Mouse (Mus musculus): ENCODE measurements around the gene Galnt18. TPM values are rescaled to one million over a fixed set of nuclear protein-coding genes. Genes with fewer than 3 reads are reported as not detected.

Galnt18 gene
- polyA plus RNA-seq, 1 experiment = 28.7 TPM

- DNase-seq (ENCODE audit: extremely low spot score in 1 of 2, low spot score in 1 of 2) = no peak
Observed at GRCm38 (mm10) chr7:111492242-111492949, 287.4 kb downstream of the Galnt18 start.

GRCm38 (mm10) chr7:111491566-111491965, 288.2 kb downstream of the Galnt18 start:
- no peak for DNase-seq (ENCODE audit: extremely low spot score in 1 of 2, low spot score in 1 of 2)

GRCm38 (mm10) chr7:111486811-111487333, 292.9 kb downstream of the Galnt18 start:
- no peak for DNase-seq (ENCODE audit: extremely low spot score in 1 of 2, low spot score in 1 of 2)

- DNase-seq (ENCODE audit: extremely low spot score in 1 of 2, low spot score in 1 of 2) = no peak
Observed at GRCm38 (mm10) chr7:111483896-111484295, 295.9 kb downstream of the Galnt18 start.

GRCm38 (mm10) chr7:111483321-111483720, 296.5 kb downstream of the Galnt18 start:
- DNase-seq (ENCODE audit: extremely low spot score in 1 of 2, low spot score in 1 of 2) = no peak

- no peak for DNase-seq (ENCODE audit: extremely low spot score in 1 of 2, low spot score in 1 of 2)
Observed at GRCm38 (mm10) chr7:111467715-111468114, 312.1 kb downstream of the Galnt18 start.

- no peak for DNase-seq (ENCODE audit: extremely low spot score in 1 of 2, low spot score in 1 of 2)
Observed at GRCm38 (mm10) chr7:111466720-111467119, 313.1 kb downstream of the Galnt18 start.

- DNase-seq (ENCODE audit: extremely low spot score in 1 of 2, low spot score in 1 of 2) = no peak
Observed at GRCm38 (mm10) chr7:111466121-111466520, 313.7 kb downstream of the Galnt18 start.

GRCm38 (mm10) chr7:111459716-111460115, 320.1 kb downstream of the Galnt18 start:
- DNase-seq (ENCODE audit: extremely low spot score in 1 of 2, low spot score in 1 of 2) = no peak

- DNase-seq (ENCODE audit: extremely low spot score in 1 of 2, low spot score in 1 of 2) = no peak
Observed at GRCm38 (mm10) chr7:111456007-111456406, 323.8 kb downstream of the Galnt18 start.

- DNase-seq (ENCODE audit: extremely low spot score in 1 of 2, low spot score in 1 of 2) = no peak
Observed at GRCm38 (mm10) chr7:111455541-111455940, 324.2 kb downstream of the Galnt18 start.

- no peak for DNase-seq (ENCODE audit: extremely low spot score in 1 of 2, low spot score in 1 of 2)
Observed at GRCm38 (mm10) chr7:111452000-111452399, 327.8 kb downstream of the Galnt18 start.

- no peak for DNase-seq (ENCODE audit: extremely low spot score in 1 of 2, low spot score in 1 of 2)
Observed at GRCm38 (mm10) chr7:111450286-111451095, 329.3 kb downstream of the Galnt18 start.

GRCm38 (mm10) chr7:111433173-111433572, 346.6 kb downstream of the Galnt18 start:
- DNase-seq (ENCODE audit: extremely low spot score in 1 of 2, low spot score in 1 of 2) = no peak

GRCm38 (mm10) chr7:111427392-111427791, 352.4 kb downstream of the Galnt18 start:
- no peak for DNase-seq (ENCODE audit: extremely low spot score in 1 of 2, low spot score in 1 of 2)

Other genes starting within 250 kb of the Galnt18 start
- gene Usp47, start 243.5 kb upstream of the Galnt18 start, polyA plus RNA-seq (2012; rRNA removed) = 36.1 and 40.0 TPM in 2 replicates